Mouse (Mus musculus): ENCODE measurements around the gene Hpse2. TPM values are rescaled to one million over a fixed set of nuclear protein-coding genes. Genes with fewer than 3 reads are reported as not detected.

Hpse2 gene
- polyA plus RNA-seq, 1 experiment = not detected

GRCm38 (mm10) chr19:42996406-42996805 lies 391.7 kb downstream of the Hpse2 start:
- no peak for TF ChIP-seq TAL1 (IDR thresholded peaks at IDR 0.05; ENCODE audit: low read length)
- no peak for TF ChIP-seq GATA1 (IDR thresholded peaks at IDR 0.05; ENCODE audit: low read length)
- H3K36me3 ChIP-seq (ENCODE audit: control insufficient read depth) = no peaks in the 10 kb centered on the region
- H3K9me3 ChIP-seq (ENCODE audit: control insufficient read depth, low read length) = no peaks in the 10 kb centered on the region
- no peaks in the 10 kb centered on the region for H3K4me1 ChIP-seq (ENCODE audit: control insufficient read depth)
- no peak overlapping the region for H3K4me3 ChIP-seq (replicated peaks)
- no peaks in the 10 kb centered on the region for H3K27me3 ChIP-seq (ENCODE audit: control insufficient read depth)

DNA sequence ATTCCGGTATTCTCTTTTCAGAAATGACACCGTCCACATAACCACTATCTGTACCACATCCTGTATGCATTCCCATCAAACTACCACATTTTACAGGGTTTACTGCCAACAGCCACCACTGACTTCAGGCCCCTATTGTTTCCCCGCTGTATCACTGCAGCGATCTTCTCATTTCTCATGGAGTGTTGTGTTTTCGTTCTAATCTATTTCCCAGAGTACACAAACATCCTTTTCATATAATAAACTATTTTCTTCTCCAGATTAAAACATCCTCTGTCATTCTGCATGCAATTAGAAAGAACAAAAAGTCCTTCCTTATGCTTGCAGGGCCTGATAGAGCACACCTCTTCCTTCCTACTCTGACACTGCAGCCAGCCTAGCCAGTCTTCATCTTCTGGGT lies 399.3 kb downstream of the Hpse2 start:
- H3K4me3 ChIP-seq (replicated peaks) = no peak overlapping the region
- TF ChIP-seq GATA1 (IDR thresholded peaks at IDR 0.05; ENCODE audit: low read length) = no peak
- no peak for TF ChIP-seq TAL1 (IDR thresholded peaks at IDR 0.05; ENCODE audit: low read length)
- no peaks in the 10 kb centered on the region for H3K4me1 ChIP-seq (ENCODE audit: control insufficient read depth)
- H3K27me3 ChIP-seq (ENCODE audit: control insufficient read depth) = no peaks in the 10 kb centered on the region
- H3K9me3 ChIP-seq (ENCODE audit: control insufficient read depth, low read length) = no peaks in the 10 kb centered on the region
- H3K36me3 ChIP-seq (ENCODE audit: control insufficient read depth) = no peaks in the 10 kb centered on the region

DNA sequence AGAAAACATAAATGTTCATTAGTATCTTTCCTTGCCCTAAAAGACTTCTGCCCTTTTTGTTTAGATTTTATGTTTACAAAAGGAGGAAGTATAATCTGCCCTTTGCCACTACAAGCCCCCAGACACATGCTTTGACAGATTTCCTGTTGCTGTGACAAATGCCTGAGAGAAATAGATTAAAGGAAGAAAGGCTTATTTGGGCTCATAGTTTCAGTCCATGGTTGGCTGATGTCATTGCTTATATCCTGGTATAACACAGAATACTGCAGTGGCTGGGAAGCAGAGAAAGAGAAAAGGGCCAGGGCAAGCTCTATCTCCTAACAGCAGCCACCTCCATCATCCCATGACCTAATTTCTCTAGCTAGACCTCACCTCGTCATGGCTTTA lies 401.8 kb downstream of the Hpse2 start:
- Histone ChIP-seq H3K36me3 (ENCODE audit: control insufficient read depth) (no peaks in the 10 kb centered on the region), H3K9me3 (ENCODE audit: control insufficient read depth, low read length) (no peaks in the 10 kb centered on the region), H3K4me1 (ENCODE audit: control insufficient read depth) (no peaks in the 10 kb centered on the region), H3K27me3 (ENCODE audit: control insufficient read depth) (no peaks in the 10 kb centered on the region), H3K4me3 (replicated peaks) (no peak overlapping the region)
- no peak for TF ChIP-seq GATA1 (IDR thresholded peaks at IDR 0.05; ENCODE audit: low read length)
- TF ChIP-seq TAL1 (IDR thresholded peaks at IDR 0.05; ENCODE audit: low read length) = no peak

- Histone ChIP-seq H3K4me3 (replicated peaks) (no peak overlapping the region), H3K27me3 (ENCODE audit: control insufficient read depth) (no peaks in the 10 kb centered on the region)
- TF ChIP-seq TAL1 (IDR thresholded peaks at IDR 0.05; ENCODE audit: low read length) (no peak), GATA1 (IDR thresholded peaks at IDR 0.05; ENCODE audit: low read length) (no peak)
Observed at GRCm38 (mm10) chr19:42985372-42986314, 402.5 kb downstream of the Hpse2 start.

GRCm38 (mm10) chr19:42980537-42980936 lies 407.6 kb downstream of the Hpse2 start:
- TF ChIP-seq GATA1 (IDR thresholded peaks at IDR 0.05; ENCODE audit: low read length) (no peak), TAL1 (IDR thresholded peaks at IDR 0.05; ENCODE audit: low read length) (no peak)
- H3K27me3 ChIP-seq (ENCODE audit: control insufficient read depth) = no peaks in the 10 kb centered on the region
- H3K9me3 ChIP-seq (ENCODE audit: control insufficient read depth, low read length) = no peaks in the 10 kb centered on the region
- no peak overlapping the region for H3K4me3 ChIP-seq (replicated peaks)
- no peaks in the 10 kb centered on the region for H3K4me1 ChIP-seq (ENCODE audit: control insufficient read depth)
- H3K36me3 ChIP-seq (ENCODE audit: control insufficient read depth) = no peaks in the 10 kb centered on the region

More at GRCm38 (mm10) chr19:42985372-42986314, 402.5 kb downstream of the Hpse2 start:
- no peaks in the 10 kb centered on the region for H3K9me3 ChIP-seq (ENCODE audit: control insufficient read depth, low read length)
- H3K36me3 ChIP-seq (ENCODE audit: control insufficient read depth) = no peaks in the 10 kb centered on the region
- no peaks in the 10 kb centered on the region for H3K4me1 ChIP-seq (ENCODE audit: control insufficient read depth)

- no peaks in the 10 kb centered on the region for H3K9me3 ChIP-seq (ENCODE audit: control insufficient read depth, low read length)
- H3K4me1 ChIP-seq (ENCODE audit: control insufficient read depth) = no peaks in the 10 kb centered on the region
- TF ChIP-seq GATA1 (IDR thresholded peaks at IDR 0.05; ENCODE audit: low read length) = no peak
- TF ChIP-seq TAL1 (IDR thresholded peaks at IDR 0.05; ENCODE audit: low read length) = no peak
- H3K4me3 ChIP-seq (replicated peaks) = no peak overlapping the region
- H3K27me3 ChIP-seq (ENCODE audit: control insufficient read depth) = no peaks in the 10 kb centered on the region
- H3K36me3 ChIP-seq (ENCODE audit: control insufficient read depth) = no peaks in the 10 kb centered on the region
Observed at GRCm38 (mm10) chr19:42977938-42978337, 410.2 kb downstream of the Hpse2 start.

DNA sequence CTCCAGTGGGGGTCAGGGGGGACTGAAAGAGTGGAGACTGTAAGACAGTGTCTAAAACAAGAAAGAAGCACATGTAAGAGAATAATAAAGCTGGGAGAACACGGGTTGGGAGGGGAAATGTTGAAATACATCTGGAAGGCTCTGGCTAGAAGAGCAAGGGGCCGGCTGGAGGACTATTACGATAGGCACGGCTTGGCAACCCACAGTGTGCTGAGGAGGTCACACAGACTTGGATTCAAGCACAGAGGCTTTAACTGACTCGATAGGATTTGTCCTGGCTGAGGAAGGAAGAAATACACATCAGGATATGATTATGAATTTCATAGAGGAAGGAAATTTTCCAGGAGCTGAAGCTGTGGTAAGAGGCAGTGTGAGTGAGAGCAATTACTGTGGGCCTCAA lies 414.4 kb downstream of the Hpse2 start:
- TF ChIP-seq GATA1 (IDR thresholded peaks at IDR 0.05; ENCODE audit: low read length) = no peak
- TF ChIP-seq TAL1 (IDR thresholded peaks at IDR 0.05; ENCODE audit: low read length) = no peak
- Histone ChIP-seq H3K36me3 (ENCODE audit: control insufficient read depth) (no peaks in the 10 kb centered on the region), H3K4me1 (ENCODE audit: control insufficient read depth) (no peaks in the 10 kb centered on the region), H3K27me3 (ENCODE audit: control insufficient read depth) (no peaks in the 10 kb centered on the region), H3K9me3 (ENCODE audit: control insufficient read depth, low read length) (no peaks in the 10 kb centered on the region), H3K4me3 (replicated peaks) (no peak overlapping the region)

GRCm38 (mm10) chr19:42965171-42965570 lies 423.0 kb downstream of the Hpse2 start:
- H3K4me3 ChIP-seq (replicated peaks) = no peak overlapping the region
- TF ChIP-seq TAL1 (IDR thresholded peaks at IDR 0.05; ENCODE audit: low read length) (no peak), GATA1 (IDR thresholded peaks at IDR 0.05; ENCODE audit: low read length) (no peak)
- H3K27me3 ChIP-seq (ENCODE audit: control insufficient read depth) = no peaks in the 10 kb centered on the region
- no peaks in the 10 kb centered on the region for H3K36me3 ChIP-seq (ENCODE audit: control insufficient read depth)
- H3K9me3 ChIP-seq (ENCODE audit: control insufficient read depth, low read length) = no peaks in the 10 kb centered on the region
- no peaks in the 10 kb centered on the region for H3K4me1 ChIP-seq (ENCODE audit: control insufficient read depth)

GRCm38 (mm10) chr19:42948114-42948636 lies 440.0 kb downstream of the Hpse2 start:
- no peaks in the 10 kb centered on the region for H3K36me3 ChIP-seq (ENCODE audit: control insufficient read depth)
- H3K4me3 ChIP-seq (replicated peaks) = no peak overlapping the region
- H3K9me3 ChIP-seq (ENCODE audit: control insufficient read depth, low read length) = peaks cover 3% of the 10 kb centered on the region; the same call in 1 of the 2 replicates
- H3K27me3 ChIP-seq (ENCODE audit: control insufficient read depth) = no peaks in the 10 kb centered on the region
- TF ChIP-seq TAL1 (IDR thresholded peaks at IDR 0.05; ENCODE audit: low read length) = no peak
- TF ChIP-seq GATA1 (IDR thresholded peaks at IDR 0.05; ENCODE audit: low read length) = no peak
- no peaks in the 10 kb centered on the region for H3K4me1 ChIP-seq (ENCODE audit: control insufficient read depth)
